Mouse (Mus musculus) neural tube, embryonic 11.5 days (tissue): ENCODE measurements around the gene Srpr. TPM values are rescaled to one million over a fixed set of nuclear protein-coding genes. Genes with fewer than 3 reads are reported as not detected.

Source experiments
- ATAC-seq: fragments of 200-750 bp; cut with Nextera tagmentation; 2 replicates; pipeline ENCODE4 v1.8.0; 2017; ENCODE audit warnings: moderate number of reproducible peaks, mild to moderate bottlenecking, moderate TSS enrichment, moderate library complexity; ENCODE audit not compliant: insufficient read depth, low FRiP score, low TSS enrichment
- DNase-seq: peaks from one replicate; pipeline ENCODE4 v3.0.0-alpha.2; 2015; ENCODE audit warnings: low spot score
- H3K27ac ChIP-seq: fragments of 300-500 bp; sonication (generic); 2 replicates; pipeline ENCODE4 v1.5.1; 2014; ENCODE audit warnings: low read depth, mild to moderate bottlenecking, low read length
- H3K27me3 ChIP-seq: fragments of 300-500 bp; sonication (generic); 2 replicates; pipeline ENCODE4 v1.6.1; 2014; ENCODE audit warnings: mild to moderate bottlenecking, low read length, mixed read lengths; ENCODE audit not compliant: control insufficient read depth, insufficient read depth
- H3K36me3 ChIP-seq: fragments of 300-500 bp; sonication (generic); 2 replicates; pipeline ENCODE4 v1.6.1; 2014; ENCODE audit warnings: mild to moderate bottlenecking, low read length, moderate library complexity, mixed read lengths; ENCODE audit not compliant: control insufficient read depth, insufficient read depth
- H3K4me1 ChIP-seq: fragments of 300-500 bp; sonication (generic); 2 replicates; pipeline ENCODE4 v1.6.1; 2014; ENCODE audit warnings: low read length, mixed read lengths; ENCODE audit not compliant: control insufficient read depth, insufficient read depth
- H3K4me2 ChIP-seq: fragments of 300-500 bp; sonication (generic); 2 replicates; pipeline ENCODE4 v1.6.1; 2014; ENCODE audit warnings: low read depth, mild to moderate bottlenecking, moderate library complexity
- H3K4me3 ChIP-seq: fragments of 300-500 bp; sonication (generic); 2 replicates; pipeline ENCODE4 v1.5.1; 2014; ENCODE audit warnings: low read depth, low read length
- H3K9ac ChIP-seq: fragments of 300-500 bp; sonication (generic); 2 replicates; pipeline ENCODE4 v1.6.1; 2014; ENCODE audit warnings: mild to moderate bottlenecking, low read length
- H3K9me3 ChIP-seq: fragments of 300-500 bp; sonication (generic); 2 replicates; pipeline ENCODE4 v1.6.1; 2016; ENCODE audit warnings: low read length; ENCODE audit not compliant: control insufficient read depth
- WGBS: fragments of 180-500 bp; shearing (Covaris S2); extraction: QIAGEN DNeasy Blood & Tissue Kit; methylation state at CpG from one replicate; pipeline ENCODE4 v1.1.7; 2014; 5-methylcytosine and 5-hydroxymethylcytosine counted together
- polyA plus RNA-seq: library from polyadenylated mRNA; unstranded; fragments of >200 nt; fragmentation: Nextera tagmentation; extraction: Ambion mirVana; gene quantifications from 2 replicates; pipeline ENCODE4 v1.2.1, GENCODE M21; 2014

The Srpr gene
- polyA plus RNA-seq, 1 experiment from 2014 or later = 105 TPM

GRCm38 (mm10) chr9:35164142-35164874 is 35.7 kb upstream of the Srpr start:
- 86% methylated on average over 5 of the region's 5 CpGs for WGBS
- Histone ChIP-seq H3K27ac (no peak overlapping the region), H3K27me3 (no peaks in the 10 kb centered on the region), H3K4me1 (0 out of 2 replicates have a peak, but pooled peaks cover 2% of the 10 kb centered on the region), H3K9me3 (no peaks in the 10 kb centered on the region), H3K4me3 (no peak overlapping the region), H3K9ac (no peak overlapping the region), H3K36me3 (no peaks in the 10 kb centered on the region), H3K4me2 (no peak overlapping the region)
- no peak for DNase-seq
- ATAC-seq = no peak

- Histone ChIP-seq H3K4me3 (no peak overlapping the region), H3K27ac (no peak overlapping the region), H3K9ac (no peak overlapping the region), H3K4me1 (0 out of 2 replicates have a peak, but pooled peaks cover 2% of the 10 kb centered on the region), H3K9me3 (no peaks in the 10 kb centered on the region), H3K27me3 (no peaks in the 10 kb centered on the region), H3K4me2 (no peak overlapping the region), H3K36me3 (no peaks in the 10 kb centered on the region)
- ATAC-seq (peak; percentile 62; the same call in 1 of the 2 replicates), DNase-seq (no peak)
- WGBS = 41% methylated on average over 3 of the region's 3 CpGs
Observed at GRCm38 (mm10) chr9:35166144-35166797, 33.7 kb upstream of the Srpr start.

GRCm38 (mm10) chr9:35166798-35167635 is 33.0 kb upstream of the Srpr start:
- ATAC-seq (peak; percentile 56), DNase-seq (peak; percentile 20)
- WGBS = 36% methylated on average over 9 of the region's 9 CpGs
- Histone ChIP-seq H3K4me3 (no peak overlapping the region), H3K9me3 (no peaks in the 10 kb centered on the region), H3K36me3 (no peaks in the 10 kb centered on the region), H3K27ac (no peak overlapping the region), H3K4me2 (no peak overlapping the region), H3K27me3 (no peaks in the 10 kb centered on the region), H3K9ac (no peak overlapping the region), H3K4me1 (0 out of 2 replicates have a peak, but pooled peaks cover 2% of the 10 kb centered on the region)

GRCm38 (mm10) chr9:35170071-35170470 is 29.9 kb upstream of the Srpr start:
- no peak overlapping the region for H3K27ac ChIP-seq
- WGBS = 92% methylated on average over 7 of the region's 7 CpGs
- H3K4me1 ChIP-seq = peaks cover 6% of the 10 kb centered on the region; the same call in 1 of the 2 replicates
- no peaks in the 10 kb centered on the region for H3K36me3 ChIP-seq
- H3K27me3 ChIP-seq = no peaks in the 10 kb centered on the region
- no peak overlapping the region for H3K9ac ChIP-seq
- no peak for ATAC-seq
- H3K4me2 ChIP-seq = no peak overlapping the region
- H3K9me3 ChIP-seq = no peaks in the 10 kb centered on the region
- DNase-seq = no peak
- no peak overlapping the region for H3K4me3 ChIP-seq

GRCm38 (mm10) chr9:35173331-35173730 is 26.6 kb upstream of the Srpr start:
- ATAC-seq (no peak), DNase-seq (no peak)
- Histone ChIP-seq H3K27ac (no peak overlapping the region), H3K36me3 (no peaks in the 10 kb centered on the region), H3K4me1 (peaks cover 5% of the 10 kb centered on the region; the same call in 1 of the 2 replicates), H3K4me3 (no peak overlapping the region), H3K9ac (no peak overlapping the region), H3K4me2 (no peak overlapping the region), H3K9me3 (no peaks in the 10 kb centered on the region), H3K27me3 (no peaks in the 10 kb centered on the region)
- WGBS = 84% methylated on average over 1 of the region's 1 CpGs

GRCm38 (mm10) chr9:35175251-35176123 is 24.5 kb upstream of the Srpr start, which contains the start of gene Dcps:
Gene Dcps (minus strand): TSS chr9:35176061.
- peak; percentile 94 for DNase-seq
- Histone ChIP-seq H3K4me3 (peak within 1 kb of the TSS; percentile 59), H3K9me3 (no peaks in the 10 kb centered on the region), H3K27me3 (no peaks in the 10 kb centered on the region), H3K9ac (peak within 1 kb of the TSS; percentile 66), H3K36me3 (no peaks in the 10 kb centered on the region), H3K4me1 (peaks cover 5% of the 10 kb centered on the region; the same call in 1 of the 2 replicates), H3K27ac (0 out of 2 replicates have a peak within 1 kb of the TSS, but pooled peaks have one; percentile 54), H3K4me2 (peak within 1 kb of the TSS; percentile 59)
- WGBS = under 1% methylated on average over 38 of the region's 38 CpGs
- ATAC-seq = peak; percentile 96

- H3K4me1 ChIP-seq = peaks cover 5% of the 10 kb centered on the region; the same call in 1 of the 2 replicates
- no peaks in the 10 kb centered on the region for H3K9me3 ChIP-seq
- 51% methylated on average over 14 of the region's 14 CpGs for WGBS
- peak overlapping the region; percentile 59 for H3K4me2 ChIP-seq
- no peaks in the 10 kb centered on the region for H3K36me3 ChIP-seq
- peak overlapping the region; percentile 66 for H3K9ac ChIP-seq
- H3K27me3 ChIP-seq = no peaks in the 10 kb centered on the region
- no peak overlapping the region for H3K27ac ChIP-seq
- DNase-seq = no peak
- ATAC-seq = peak; percentile 42; the same call in 1 of the 2 replicates
- peak overlapping the region; percentile 59 for H3K4me3 ChIP-seq
Observed at GRCm38 (mm10) chr9:35176124-35176659, 23.8 kb upstream of the Srpr start.
